Mouse (Mus musculus) G1E (cell line): ENCODE data around the gene Sarnp. TPM values are rescaled to one million over a fixed set of nuclear protein-coding genes. Genes with fewer than 3 reads are reported as not detected.

ENCODE experiments used
- ATAC-seq: 2 replicates; pipeline ENCODE4 v1.8.0; 2016; ENCODE audit warnings: mild to moderate bottlenecking; ENCODE audit not compliant: insufficient number of reproducible peaks, poor library complexity, low FRiP score, severe bottlenecking; ENCODE audit errors: extremely low read depth
- DNase-seq: peaks from one replicate; pipeline ENCODE4 v3.0.0; 2012; ENCODE audit warnings: low spot score
- H3K27me3 ChIP-seq: 2 replicates; pipeline ENCODE4 v1.6.1; 2012; ENCODE audit warnings: mild to moderate bottlenecking, low read length, inconsistent platforms; ENCODE audit not compliant: insufficient read depth
- H3K36me3 ChIP-seq: replicated peaks from 2 replicates; pipeline ENCODE3; 2012; ENCODE audit warnings: mild to moderate bottlenecking, inconsistent platforms
- H3K4me1 ChIP-seq: 2 replicates; pipeline ENCODE4 v1.6.1; 2012; ENCODE audit warnings: low read depth, low read length, inconsistent platforms, mixed read lengths; ENCODE audit not compliant: insufficient read depth
- H3K4me3 ChIP-seq: 2 replicates; pipeline ENCODE4 v1.5.1; 2012; ENCODE audit warnings: low read depth, mild to moderate bottlenecking, inconsistent platforms, low read length, moderate library complexity, mixed read lengths
- H3K9me3 ChIP-seq: replicated peaks from 2 replicates; pipeline ENCODE4 v1.6.1; 2012; ENCODE audit warnings: inconsistent platforms
- CTCF ChIP-seq: IDR thresholded peaks from 2 replicates; pipeline ENCODE4 v1.5.1; 2012; ENCODE audit warnings: low read depth, low read length, inconsistent platforms, mixed read lengths
- GATA1 ChIP-seq: IDR thresholded peaks from 2 replicates; pipeline ENCODE4 v1.6.1; 2012; ENCODE audit warnings: borderline replicate concordance, low read length, inconsistent platforms, mixed read lengths
- GATA2 ChIP-seq: IDR thresholded peaks from 2 replicates; pipeline ENCODE4 v1.6.1; 2012; ENCODE audit warnings: low read depth, low read length, inconsistent platforms, borderline replicate concordance
- POLR2AphosphoS5 ChIP-seq: IDR thresholded peaks from 2 replicates; pipeline ENCODE4 v1.6.1; 2012; ENCODE audit warnings: low read depth, low read length, inconsistent platforms; ENCODE audit not compliant: insufficient replicate concordance
- TAL1 ChIP-seq: conservative IDR thresholded peaks from 2 replicates; pipeline ENCODE4 v1.6.1; 2012; ENCODE audit warnings: low read depth, low read length, inconsistent platforms, mixed read lengths
- polyA plus RNA-seq: library from polyadenylated mRNA; stranded (reverse); fragments of >175 nt; gene quantifications from 2 replicates; pipeline ENCODE4 v1.2.3, GENCODE M21; 2012
- total RNA-seq, 2 experiments: library from RNA; stranded (forward) in 1 of 2; stranded (reverse) in 1 of 2; fragments of 200-1000 nt in 1 of 2; fragments of >200 nt in 1 of 2; fragmentation: Nextera tagmentation in 1 of 2; gene quantifications; 2 replicates each; pipeline ENCODE4 v1.2.3; 2014 to 2017

Sarnp gene
- total RNA-seq (2014; fragmentation: Nextera tagmentation), result 144 and 197 TPM in 2 replicates
- total RNA-seq (2017), result 154 and 165 TPM in 2 replicates
- 16.5 and 19.9 TPM in 2 replicates for polyA plus RNA-seq

GRCm38 (mm10) chr10:128817033-128817432, at the start of gene Sarnp:
Gene Sarnp, plus strand, starts transcription at chr10:128817333.
- DNase-seq, result no peak
- Histone ChIP-seq H3K36me3 (peaks cover 70% of the 10 kb centered on the region), H3K9me3 (no peaks in the 10 kb centered on the region), H3K27me3 (no peaks in the 10 kb centered on the region), H3K4me3 (no peak within 1 kb of the TSS), H3K4me1 (peaks cover 17% of the 10 kb centered on the region)
- no peak for TF ChIP-seq GATA2
- TF ChIP-seq GATA1, result no peak
- no peak for TF ChIP-seq TAL1
- no peak for TF ChIP-seq CTCF
- no peak for TF ChIP-seq POLR2AphosphoS5
- no peak for ATAC-seq

- DNase-seq, result no peak
- Histone ChIP-seq H3K36me3 (peaks cover 14% of the 10 kb centered on the region), H3K4me1 (no peaks in the 10 kb centered on the region; the same call in 1 of the 2 replicates), H3K9me3 (no peaks in the 10 kb centered on the region), H3K27me3 (peaks cover 4% of the 10 kb centered on the region; the same call in 1 of the 2 replicates), H3K4me3 (no peak overlapping the region)
- TF ChIP-seq POLR2AphosphoS5 (no peak), GATA1 (no peak), GATA2 (no peak), CTCF (no peak), TAL1 (no peak)
- ATAC-seq, result no peak
These were observed 44.2 kb upstream of the Sarnp start for GRCm38 (mm10) chr10:128772895-128773294.

- Histone ChIP-seq H3K27me3 (peaks cover 4% of the 10 kb centered on the region; the same call in 1 of the 2 replicates), H3K4me3 (no peak overlapping the region), H3K9me3 (no peaks in the 10 kb centered on the region), H3K4me1 (no peaks in the 10 kb centered on the region; the same call in 1 of the 2 replicates), H3K36me3 (peaks cover 9% of the 10 kb centered on the region)
- peak; percentile 11 for DNase-seq
- no peak for TF ChIP-seq GATA1
- TF ChIP-seq POLR2AphosphoS5, result no peak
- no peak for TF ChIP-seq TAL1
- TF ChIP-seq CTCF, result no peak
- no peak for TF ChIP-seq GATA2
- no peak for ATAC-seq
These were observed 43.4 kb upstream of the Sarnp start for GRCm38 (mm10) chr10:128773685-128774084.

- peaks cover 3% of the 10 kb centered on the region; the same call in 1 of the 2 replicates for H3K4me1 ChIP-seq
- DNase-seq, result no peak
- H3K4me3 ChIP-seq, result no peak overlapping the region
- no peak for TF ChIP-seq GATA1
- TF ChIP-seq TAL1, result no peak
- no peak for TF ChIP-seq POLR2AphosphoS5
- no peak for TF ChIP-seq CTCF
- TF ChIP-seq GATA2, result no peak
- peaks cover 3% of the 10 kb centered on the region; the same call in 1 of the 2 replicates for H3K9me3 ChIP-seq
- no peak for ATAC-seq
- H3K36me3 ChIP-seq, result no peaks in the 10 kb centered on the region
- peaks cover 28% of the 10 kb centered on the region for H3K27me3 ChIP-seq
These were observed 38.7 kb upstream of the Sarnp start for GRCm38 (mm10) chr10:128778441-128778840.

- DNase-seq, result no peak
- TF ChIP-seq POLR2AphosphoS5, result no peak
- TF ChIP-seq TAL1, result no peak
- no peak for TF ChIP-seq GATA1
- TF ChIP-seq GATA2, result no peak
- Histone ChIP-seq H3K9me3 (peaks cover 10% of the 10 kb centered on the region), H3K36me3 (no peaks in the 10 kb centered on the region), H3K27me3 (peaks cover 32% of the 10 kb centered on the region), H3K4me1 (peaks cover 3% of the 10 kb centered on the region; the same call in 1 of the 2 replicates), H3K4me3 (no peak overlapping the region)
- peak; percentile 63; the same call in 1 of the 2 replicates for ATAC-seq
These were observed 37.9 kb upstream of the Sarnp start for GRCm38 (mm10) chr10:128779011-128779795.

GRCm38 (mm10) chr10:128780200-128780599, 36.9 kb upstream of the Sarnp start:
- DNase-seq (no peak), ATAC-seq (no peak)
- Histone ChIP-seq H3K4me1 (peaks cover 3% of the 10 kb centered on the region; the same call in 1 of the 2 replicates), H3K36me3 (no peaks in the 10 kb centered on the region), H3K4me3 (no peak overlapping the region), H3K9me3 (peaks cover 12% of the 10 kb centered on the region), H3K27me3 (peaks cover 32% of the 10 kb centered on the region)
- TF ChIP-seq GATA1 (no peak), TAL1 (no peak), CTCF (no peak), GATA2 (no peak), POLR2AphosphoS5 (no peak)
